Mouse (Mus musculus): ENCODE results near the gene Slc6a14. TPM values are rescaled to one million over a fixed set of nuclear protein-coding genes. Genes with fewer than 3 reads are reported as not detected.

Slc6a14 gene
- 0.03 and 6.8 TPM in 2 replicates for polyA plus RNA-seq (2012; rRNA removed)

DNA sequence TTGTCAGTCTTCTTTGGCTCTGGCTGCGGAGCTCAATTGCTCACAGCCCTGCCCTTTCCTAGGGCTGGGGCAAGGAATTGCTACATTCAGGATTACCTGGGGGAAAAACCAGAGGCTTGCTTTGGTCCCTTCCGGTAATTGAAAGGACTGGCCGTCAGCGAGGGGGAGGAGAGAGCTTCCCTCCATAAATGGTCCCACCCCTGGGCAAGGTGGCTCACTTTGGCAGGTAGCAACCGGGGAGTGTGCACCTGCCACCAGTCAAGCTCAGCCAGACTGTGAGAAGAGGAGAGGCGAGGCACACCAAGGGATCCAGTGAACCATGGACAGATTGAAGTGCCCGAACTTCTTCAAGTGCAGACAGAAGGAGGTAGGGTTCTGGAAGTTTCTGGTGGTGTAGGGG, at the start of gene Slc6a14:
Slc6a14 (plus strand) TSS at position 68 of the 400 bp plus-strand sequence.
- DNase-seq (ENCODE audit: low read depth, low spot score) = peak; percentile 37
- WGBS = 36% methylated on average over 7 of the region's 7 CpGs

DNA sequence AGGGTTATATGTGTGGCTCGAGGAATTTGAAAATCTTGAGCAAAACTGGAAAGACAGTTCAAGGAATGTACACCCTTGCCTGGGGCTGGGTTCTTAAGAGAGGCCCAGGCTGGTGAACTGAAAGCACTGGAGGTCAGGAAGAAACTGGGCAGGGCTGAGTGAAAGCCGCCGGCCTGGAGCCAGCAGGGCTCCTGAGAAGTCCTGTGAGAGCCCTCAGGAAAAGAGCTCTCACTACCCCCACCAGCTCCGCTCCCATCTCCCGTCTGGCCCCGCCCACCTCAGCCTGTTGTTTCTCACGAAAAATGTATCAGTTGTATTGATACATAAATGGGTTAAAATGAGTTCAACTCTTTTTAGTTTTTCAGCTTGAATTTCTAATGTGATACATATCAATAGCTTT, 43.8 kb upstream of the Slc6a14 start:
- 45% methylated on average over 7 of the region's 7 CpGs for WGBS

DNA sequence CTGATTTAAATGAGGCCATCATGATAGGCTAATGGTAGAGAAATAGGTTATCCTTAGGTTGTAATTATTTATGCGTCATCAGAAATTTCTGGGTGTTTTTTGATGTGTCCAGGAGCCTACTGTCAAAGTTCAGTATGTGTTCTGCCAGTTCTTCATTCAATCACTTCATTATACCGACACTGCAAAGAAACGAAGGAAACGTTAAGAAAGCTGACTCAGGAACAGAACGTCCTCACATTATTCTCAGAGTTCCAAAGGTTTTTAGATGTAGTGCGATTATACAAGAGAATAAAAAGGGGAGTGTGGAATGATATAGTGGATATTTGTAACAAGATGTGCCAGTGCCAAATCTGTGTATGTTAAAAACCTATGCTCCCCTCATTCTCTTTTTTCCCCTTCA, 19.5 kb upstream of the Slc6a14 start:
- no peak for DNase-seq (ENCODE audit: low read depth, low spot score)
- WGBS = 78% methylated on average over 6 of the region's 6 CpGs

More for the DNA sequence above, 43.8 kb upstream of the Slc6a14 start:
- DNase-seq (ENCODE audit: low read depth, low spot score) = no peak

DNA sequence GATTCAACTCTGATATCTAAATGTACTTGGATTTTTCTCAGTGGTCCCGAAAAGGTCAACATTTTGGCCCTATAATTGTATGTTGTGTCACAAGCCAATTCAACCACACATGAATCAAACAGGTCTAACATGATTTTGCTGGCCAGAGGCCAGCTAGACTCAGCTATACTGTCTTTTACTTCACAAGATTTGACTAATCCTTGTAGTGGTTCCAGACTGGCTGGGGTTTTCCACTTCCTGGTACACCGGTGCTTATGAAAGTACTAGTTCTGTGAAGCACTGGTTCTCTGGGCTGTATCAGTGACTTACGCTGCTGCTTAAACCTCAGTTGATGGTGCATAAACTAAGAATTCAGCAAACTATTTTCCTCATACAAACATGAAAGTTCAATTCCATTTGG, 19.0 kb upstream of the Slc6a14 start:
- WGBS = 51% methylated on average over 3 of the region's 3 CpGs
- no peak for DNase-seq (ENCODE audit: low read depth, low spot score)

DNA sequence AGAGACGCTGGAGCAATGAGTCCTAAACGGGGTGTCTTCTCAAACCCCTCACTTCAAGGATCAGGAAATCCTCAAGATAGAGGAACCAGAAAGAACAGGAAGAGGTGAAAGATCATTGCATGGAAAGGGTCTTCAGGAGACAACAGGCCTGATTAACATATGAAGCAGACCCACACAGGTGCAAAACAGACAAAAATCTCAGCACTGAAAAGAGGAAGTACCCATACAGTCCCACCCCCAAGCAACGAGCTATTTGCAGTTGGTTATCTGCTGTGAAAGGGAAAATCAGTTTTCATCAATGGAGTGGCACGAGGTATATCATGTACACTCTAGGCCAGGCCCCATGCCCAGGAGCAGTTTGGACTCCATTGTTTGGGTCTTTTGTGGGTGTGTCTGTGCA, 13.1 kb upstream of the Slc6a14 start:
- WGBS = 76% methylated on average over 4 of the region's 4 CpGs

DNA sequence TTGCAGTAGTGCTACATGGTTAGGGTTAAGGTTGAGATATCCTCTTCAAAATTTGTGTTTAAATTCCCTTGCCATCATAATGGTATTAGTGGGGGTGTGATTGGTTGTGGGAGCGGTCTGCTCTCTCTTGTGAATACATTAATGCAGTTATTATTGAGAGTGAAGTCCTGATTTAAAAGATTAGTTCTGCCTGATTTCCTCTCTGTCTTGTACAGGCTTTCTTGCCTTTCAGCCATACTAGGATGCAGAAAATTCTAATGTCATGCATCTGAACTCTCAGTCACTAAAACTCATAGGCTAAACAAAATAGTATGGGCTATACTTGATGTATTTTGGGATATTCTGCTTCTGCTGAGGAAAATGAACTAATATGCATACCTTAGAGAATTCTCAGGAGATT, 10.2 kb upstream of the Slc6a14 start:
- no peak for DNase-seq (ENCODE audit: low read depth, low spot score)
- WGBS = 80% methylated on average over 1 of the region's 1 CpGs

More for the DNA sequence above, 13.1 kb upstream of the Slc6a14 start:
- no peak for DNase-seq (ENCODE audit: low read depth, low spot score)

DNA sequence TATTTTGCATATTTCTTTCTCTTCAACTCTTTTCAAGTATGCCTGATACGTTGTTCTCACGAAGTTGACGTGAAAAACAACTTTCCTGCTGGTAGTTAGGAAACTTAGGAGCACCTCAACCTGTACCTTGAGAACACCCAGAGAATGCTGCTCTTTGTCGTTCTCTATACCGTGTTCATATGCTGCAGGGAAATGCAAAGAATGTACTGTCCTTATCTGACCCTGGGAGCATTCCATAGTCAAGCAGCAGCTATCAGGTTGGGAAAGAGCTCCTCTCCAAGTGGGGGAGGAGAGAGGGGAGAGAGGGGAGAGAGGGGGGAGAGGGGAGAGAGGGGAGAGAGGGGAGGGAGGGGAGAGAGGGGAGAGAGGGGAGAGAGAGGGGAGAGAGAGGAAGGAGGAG, 597 bp downstream of the Slc6a14 start:
- DNase-seq (ENCODE audit: low read depth, low spot score) = no peak
- WGBS = 36% methylated on average over 5 of the region's 5 CpGs

DNA sequence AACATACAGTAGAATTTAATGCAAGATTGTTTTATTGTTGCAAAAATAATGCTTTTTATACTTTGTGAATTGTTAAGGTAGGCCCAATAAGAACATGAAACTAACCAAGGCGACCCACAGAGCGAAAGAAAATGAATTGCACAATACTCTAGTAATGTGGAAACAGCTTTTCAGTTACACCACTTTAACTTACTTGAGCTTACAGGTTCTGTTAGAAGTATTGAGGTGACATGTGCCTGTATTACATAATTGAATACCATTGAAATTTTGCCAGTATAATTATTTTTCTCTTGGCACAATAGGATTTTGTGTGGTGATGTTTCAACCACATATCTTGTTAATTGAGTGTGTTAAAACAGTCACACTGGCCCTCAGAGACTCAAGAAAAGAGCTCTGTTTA, 2.2 kb downstream of the Slc6a14 start:
- WGBS = 80% methylated on average over 2 of the region's 2 CpGs
- no peak for DNase-seq (ENCODE audit: low read depth, low spot score)

DNA sequence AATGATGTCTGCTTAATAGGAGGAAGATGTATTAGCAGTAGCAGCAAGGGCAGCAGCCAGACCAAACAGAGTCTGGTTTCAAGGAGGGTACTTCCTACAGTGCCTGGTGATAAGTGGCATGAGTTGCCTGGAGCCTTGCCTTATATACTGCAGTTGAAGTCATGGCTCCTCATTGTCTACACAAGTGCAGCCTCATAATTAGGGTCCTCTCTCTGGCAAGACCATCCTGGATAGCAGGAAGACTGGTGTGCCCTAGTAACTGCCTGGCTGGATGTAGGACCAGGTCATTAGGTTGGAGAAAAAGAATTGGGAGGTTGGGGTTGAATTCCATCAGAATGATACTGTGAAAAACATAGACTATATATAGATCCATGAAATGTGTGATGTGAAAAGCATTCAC, 30.3 kb downstream of the Slc6a14 start, which contains the start of gene Gm28269:
Gm28269 (minus strand) TSS at position 101 of the 400 bp plus-strand sequence.
- no peak for DNase-seq (ENCODE audit: low read depth, low spot score)

Other genes starting within 250 kb of the Slc6a14 start
- not detected in 2 replicates for gene Agtr2, start 230.4 kb upstream of the Slc6a14 start, polyA plus RNA-seq (2012; rRNA removed)
- not detected in 2 replicates for gene Gm28269, start 30.2 kb downstream of the Slc6a14 start, polyA plus RNA-seq (2012; rRNA removed)

Data from large intestine, adult 2 months (tissue).